Mouse (Mus musculus): ENCODE results near the gene Samsn1.
A peak's percentile ranks its signal among the peaks of the same experiment; 100 is the strongest.

The Samsn1 gene

DNA sequence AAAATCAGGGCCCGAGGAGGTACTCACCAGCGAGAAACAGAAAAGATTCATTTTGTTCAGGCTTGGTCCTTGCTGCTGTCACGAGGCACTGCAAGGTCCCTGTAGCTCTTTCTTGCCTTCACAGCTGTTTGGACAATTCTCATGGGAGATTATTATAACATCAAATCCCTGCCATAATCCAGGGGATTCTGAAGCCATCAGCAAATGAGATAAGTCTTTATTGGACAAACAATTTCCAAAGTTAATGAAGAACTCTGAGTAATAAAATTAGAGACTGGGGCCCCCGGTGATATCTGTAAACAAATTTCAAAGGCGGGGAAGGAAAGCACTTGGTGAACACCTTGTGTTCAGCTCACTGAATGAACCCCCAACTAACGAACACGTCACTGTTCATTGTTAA lies at the start of gene Samsn1:
TSS of gene Samsn1 (minus strand) at position 101 of the 400 bp plus-strand sequence.
- no peak for DNase-seq (ENCODE audit: low spot score in 2 of 2)

DNA sequence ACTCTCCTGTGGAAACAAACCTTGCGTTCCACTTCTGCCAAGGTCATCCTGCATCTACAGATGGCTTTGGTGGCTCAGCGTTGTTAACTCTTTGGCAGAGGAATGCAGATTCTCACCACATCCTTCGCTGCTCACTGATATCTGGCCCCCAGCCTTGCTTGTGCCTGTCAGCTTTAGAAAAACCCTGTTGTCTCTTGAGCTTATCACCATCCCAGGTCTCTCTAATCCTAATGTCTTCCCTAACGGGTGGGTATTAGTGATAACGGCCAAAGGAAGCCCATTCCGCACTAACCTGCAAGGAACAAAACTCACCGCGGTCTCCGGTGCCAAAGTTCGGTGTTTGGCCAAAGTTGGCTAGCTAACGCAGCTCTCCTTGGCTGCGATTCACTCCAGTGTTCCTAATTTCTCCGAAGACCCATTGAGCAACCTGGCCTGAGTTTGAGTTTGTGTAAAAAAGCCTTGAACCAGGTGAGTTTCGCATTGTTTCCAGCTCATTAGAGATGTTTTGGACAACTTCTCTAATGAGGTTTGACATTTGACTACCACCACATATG lies 44.1 kb upstream of the Samsn1 start:
- DNase-seq (ENCODE audit: low spot score in 2 of 2): no peak

DNA sequence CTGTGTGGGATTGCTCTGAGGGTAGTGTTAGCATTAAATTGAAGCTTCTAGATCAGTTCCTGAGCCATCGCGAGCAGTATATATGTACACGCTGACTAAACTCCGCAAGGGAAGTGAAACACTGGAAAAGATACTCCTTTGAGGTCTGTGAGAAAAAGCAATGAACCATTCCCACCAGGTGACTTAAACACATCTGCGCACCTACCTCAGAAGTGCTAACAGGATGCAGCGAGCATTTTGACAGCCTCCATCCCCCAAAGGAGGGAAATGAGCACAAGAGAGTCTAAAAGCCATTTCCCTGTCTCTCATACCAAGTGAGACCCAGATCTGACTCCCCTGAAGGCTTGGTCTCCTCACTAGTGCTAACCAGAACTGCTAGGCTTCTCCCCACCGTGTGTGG lies 32.9 kb upstream of the Samsn1 start:
- DNase-seq (ENCODE audit: low spot score in 2 of 2): no peak

DNA sequence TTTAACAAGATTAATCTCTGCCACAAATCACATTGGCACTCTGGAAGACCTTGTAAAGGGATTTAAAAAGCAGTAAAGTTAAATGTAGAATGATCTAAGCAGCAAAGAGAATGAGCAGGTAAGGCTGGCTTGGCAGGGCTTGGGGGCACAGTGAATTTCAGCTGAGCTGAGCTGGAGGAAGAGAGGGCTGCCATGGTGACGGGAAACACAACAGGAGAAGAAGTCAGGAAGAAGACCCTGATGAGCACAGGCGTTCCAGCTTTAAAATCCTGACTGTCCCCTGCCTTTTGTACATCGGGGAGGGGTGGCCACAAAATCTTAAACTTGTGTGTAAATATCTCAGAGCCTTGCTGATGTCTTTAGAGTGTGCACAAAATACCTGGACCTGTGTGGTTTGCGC lies 32.0 kb upstream of the Samsn1 start:
- no peak for DNase-seq (ENCODE audit: low spot score in 2 of 2)

DNA sequence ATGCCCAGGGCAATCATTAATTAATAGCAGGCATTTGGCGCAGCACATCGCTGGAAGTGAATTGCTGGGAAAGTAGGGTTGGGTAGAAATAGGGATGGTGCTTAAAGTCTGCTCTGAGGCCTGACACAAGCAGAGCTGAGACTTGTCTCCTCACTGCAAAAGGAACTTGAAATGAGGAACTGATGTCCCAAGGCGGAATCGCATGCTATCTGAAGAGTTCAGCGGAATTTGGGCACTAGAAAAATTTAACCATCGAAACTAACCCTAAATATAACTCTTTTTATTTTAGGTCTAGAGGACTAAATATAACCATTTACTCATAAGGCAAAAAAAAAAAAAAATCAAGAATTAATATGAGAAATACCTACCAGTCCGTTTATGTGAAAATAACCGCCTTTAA lies 31.5 kb upstream of the Samsn1 start:
- DNase-seq (ENCODE audit: low spot score in 2 of 2): peak in 1 of 2 experiments; percentile 22

DNA sequence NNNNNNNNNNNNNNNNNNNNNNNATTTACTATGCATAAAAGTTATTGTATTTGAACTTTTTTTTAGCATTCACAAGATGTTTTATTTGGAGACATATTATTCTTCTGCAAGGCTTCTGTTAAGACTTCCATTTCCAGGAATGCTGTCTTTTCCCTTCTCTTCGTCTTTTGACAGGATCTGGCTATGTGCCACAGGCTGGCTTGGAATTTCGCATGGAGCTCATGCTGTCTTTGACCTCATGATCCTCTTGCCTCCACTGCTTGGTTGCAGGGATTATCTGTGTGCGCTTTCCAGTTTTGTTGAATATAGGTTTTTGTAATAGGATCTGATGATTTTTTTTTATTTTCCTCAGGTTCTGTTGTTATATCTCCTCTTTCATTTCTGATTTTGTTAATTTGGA lies 25.0 kb upstream of the Samsn1 start:
- DNase-seq (ENCODE audit: low spot score in 2 of 2): no peak

DNA sequence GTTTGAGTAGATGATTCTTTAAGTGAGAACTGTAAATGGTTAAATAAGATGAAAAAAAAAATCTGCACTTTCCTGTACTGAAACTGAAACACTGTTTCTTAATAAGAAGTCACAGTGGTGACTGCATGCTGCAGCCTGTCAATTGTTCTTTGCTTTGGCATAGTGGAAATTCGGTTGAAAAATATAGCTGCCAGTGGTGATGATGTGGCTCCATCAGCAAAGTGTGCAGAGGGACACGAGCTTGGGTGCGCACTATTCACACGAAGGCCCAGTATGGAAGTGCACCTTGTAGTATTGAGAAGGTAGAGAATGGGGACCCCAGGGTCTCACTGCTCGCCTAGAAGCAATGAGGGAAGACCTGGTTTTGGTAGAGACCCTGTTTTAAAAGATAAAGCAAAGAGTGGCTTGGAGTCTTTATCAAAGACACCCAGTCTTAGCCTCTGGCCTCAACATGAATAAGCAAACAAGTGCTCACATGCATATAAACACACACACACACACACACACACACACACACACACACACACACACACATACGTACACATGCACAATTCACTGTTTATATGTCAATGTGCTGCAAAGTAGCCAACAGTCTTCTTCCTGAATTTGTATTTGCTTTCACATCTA lies 18.4 kb upstream of the Samsn1 start:
- DNase-seq (ENCODE audit: low spot score in 2 of 2): no peak

DNA sequence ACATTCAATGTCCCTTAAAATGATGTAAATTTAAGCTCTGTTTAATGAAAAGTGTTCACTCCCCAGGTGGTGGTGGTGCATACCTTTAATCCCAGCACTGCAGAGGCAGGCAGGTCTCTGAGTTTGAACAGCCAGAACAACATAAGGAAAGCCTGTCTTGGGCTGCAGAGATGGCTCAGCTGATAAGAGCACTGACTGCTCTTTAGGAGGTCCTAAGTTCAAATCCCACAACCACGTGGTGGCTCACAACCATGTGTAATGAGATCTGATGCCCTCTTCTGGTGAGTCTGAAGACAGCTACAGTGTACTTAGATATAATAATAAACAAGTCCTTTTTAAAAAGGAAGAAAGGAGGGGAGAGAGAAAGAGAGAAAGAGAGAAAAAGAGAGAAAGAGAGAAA lies 2.9 kb downstream of the Samsn1 start:
- DNase-seq (ENCODE audit: low spot score in 2 of 2): no peak

DNA sequence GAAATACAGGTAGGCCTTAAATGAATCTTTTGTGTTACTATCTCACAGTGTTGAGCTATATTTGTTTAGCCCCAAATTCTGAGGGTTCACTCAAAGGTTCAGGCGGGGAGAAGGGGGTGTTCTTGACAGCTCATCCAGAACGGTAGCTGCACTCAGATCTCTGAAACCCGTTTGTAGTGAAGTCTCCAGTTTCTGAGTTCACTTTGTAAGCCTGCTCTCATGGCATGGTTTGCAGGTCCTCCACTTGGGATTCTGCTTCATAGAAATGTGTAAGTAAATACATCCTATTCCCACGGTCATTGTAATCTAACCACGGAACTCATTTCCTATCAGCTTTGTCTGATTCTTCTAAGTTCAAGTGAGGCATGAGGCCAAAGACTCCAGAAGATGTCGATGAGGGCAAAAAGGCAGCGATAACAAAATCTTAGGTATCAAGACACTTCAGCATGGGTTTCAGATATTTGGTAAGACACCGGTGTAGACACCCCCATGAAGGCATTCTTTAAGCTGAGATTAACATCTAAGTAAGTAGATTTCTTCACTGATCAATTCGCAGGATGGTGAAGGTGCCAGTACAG lies 18.2 kb downstream of the Samsn1 start:
- no peak for DNase-seq (ENCODE audit: low spot score in 2 of 2)

DNA sequence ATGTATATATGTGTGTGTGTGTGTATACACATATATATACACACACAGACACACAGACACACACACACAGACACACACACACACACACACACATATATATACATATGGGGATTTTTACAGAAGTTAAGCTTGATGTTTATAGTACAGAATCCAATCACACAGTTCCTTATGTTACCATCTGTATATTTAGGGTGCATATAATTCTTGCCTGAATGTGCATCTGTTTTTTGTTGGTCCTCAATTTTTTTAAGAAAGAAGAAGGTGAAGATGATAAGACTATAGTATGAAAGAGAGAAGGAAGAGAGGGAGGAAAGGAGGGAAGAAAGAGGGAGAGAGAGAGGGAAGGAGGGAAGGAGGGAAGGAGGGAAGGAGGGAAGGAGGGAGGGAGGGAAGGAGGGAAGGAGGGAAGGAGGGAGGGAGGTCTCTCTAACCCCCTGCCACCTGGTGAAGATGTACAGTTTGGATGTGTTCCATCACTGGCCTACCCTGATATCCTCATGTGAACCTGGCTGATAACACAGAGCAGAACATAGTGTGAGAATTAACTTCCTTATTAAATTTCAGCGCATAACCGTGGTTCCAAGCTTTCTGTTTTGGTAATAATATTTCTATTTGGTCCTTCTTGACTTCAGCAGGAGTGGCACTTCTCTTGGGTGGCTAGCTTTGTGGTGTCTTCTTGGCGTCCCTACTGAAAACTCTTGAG lies 19.1 kb downstream of the Samsn1 start:
- no peak for DNase-seq (ENCODE audit: low spot score in 2 of 2)

DNA sequence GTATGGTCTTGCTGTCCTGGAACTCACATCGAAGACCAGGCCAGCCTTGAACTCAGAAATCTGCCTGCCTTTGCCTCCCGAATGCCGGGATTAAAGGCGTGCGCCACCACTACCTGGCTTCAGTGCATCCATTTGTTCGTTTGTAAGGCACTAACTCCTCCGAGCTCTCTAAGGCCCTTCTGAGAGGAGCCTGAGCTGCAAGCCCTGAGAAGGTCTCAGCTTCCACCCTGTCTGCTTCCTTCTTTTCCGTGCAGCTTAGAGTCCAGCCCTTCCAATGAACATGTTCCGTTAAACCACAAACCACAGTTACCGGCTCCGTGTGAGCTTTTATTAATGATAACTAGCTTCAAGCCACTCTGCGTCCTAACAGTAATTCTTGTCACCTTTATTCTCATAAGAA lies 19.8 kb downstream of the Samsn1 start:
- DNase-seq (ENCODE audit: low spot score in 2 of 2): peak; percentile 27 to 64

DNA sequence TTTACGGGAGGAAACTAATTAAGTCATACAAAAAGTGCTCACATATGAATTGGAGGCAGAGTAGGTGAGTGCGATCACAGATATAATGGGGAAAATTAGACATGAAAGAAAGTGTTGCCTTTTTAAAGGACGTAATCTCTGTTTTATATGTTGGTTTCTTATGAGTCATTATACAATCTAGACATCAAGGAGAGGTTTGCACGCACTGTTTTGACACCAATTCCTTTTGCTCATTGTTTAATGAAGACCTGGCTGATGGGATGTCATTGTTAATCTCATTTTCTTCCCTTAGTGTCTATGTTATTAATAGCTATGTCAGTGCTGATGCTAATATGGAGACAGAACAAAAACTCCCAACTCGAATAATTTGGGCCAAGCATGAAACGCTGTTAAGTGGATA lies 20.3 kb downstream of the Samsn1 start:
- DNase-seq (ENCODE audit: low spot score in 2 of 2): no peak

DNA sequence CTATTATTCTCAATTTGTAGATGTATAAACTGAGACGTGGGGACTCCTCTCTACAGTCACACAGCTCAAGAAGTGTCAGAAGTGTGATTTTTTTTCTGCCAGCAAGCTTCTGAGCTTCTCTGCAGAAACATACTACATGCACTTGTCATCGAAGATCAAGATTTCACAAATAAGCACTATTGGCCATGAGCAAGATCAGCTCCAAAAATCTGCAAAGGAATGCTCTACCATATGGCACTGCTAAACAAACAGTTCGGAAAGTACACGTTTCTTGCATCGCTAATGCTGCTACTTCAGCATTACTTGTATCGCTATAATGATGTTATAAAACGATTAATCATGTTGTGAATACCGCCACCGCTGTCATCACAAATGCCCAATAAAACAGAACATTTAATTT lies 22.0 kb downstream of the Samsn1 start:
- DNase-seq (ENCODE audit: low spot score in 2 of 2): no peak

DNA sequence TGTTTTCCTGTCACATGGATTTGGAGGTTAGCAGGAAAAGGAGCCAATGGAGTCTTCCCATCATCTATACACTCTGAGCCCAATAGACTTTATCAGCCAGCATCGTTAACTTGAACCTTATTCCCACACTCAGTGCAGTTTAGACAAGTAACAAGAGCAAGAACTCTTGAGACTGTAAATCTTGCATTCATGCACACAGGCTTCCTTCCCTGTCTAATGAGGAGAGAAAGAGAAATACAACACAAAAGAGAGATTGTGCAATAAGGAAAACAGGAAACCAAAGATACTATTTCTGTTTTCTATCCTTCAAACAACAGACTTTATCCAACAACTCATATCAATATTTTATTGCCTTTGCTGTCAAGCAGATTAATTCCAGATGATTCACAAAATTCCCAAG lies 31.9 kb downstream of the Samsn1 start:
- no peak for DNase-seq (ENCODE audit: low spot score in 2 of 2)

DNA sequence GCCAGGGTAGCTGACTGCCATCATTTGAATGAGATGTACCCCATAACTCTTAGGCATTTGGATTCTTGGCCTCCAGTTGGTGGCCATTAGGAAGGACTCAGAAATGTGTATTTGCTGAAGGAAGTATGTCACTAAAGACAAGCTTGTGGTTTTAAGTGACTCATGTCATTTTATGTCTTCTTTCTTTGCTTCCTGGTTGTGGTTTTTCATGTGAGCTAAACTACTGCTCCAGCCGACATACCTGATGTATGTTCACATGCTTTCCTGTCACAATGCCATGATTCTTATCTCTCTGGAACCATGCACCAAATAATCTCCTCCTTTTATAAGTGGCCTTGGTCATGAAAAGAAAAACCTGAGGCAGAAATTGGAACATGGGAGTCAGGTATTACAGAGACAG lies 38.2 kb downstream of the Samsn1 start:
- DNase-seq (ENCODE audit: low spot score in 2 of 2): no peak

DNA sequence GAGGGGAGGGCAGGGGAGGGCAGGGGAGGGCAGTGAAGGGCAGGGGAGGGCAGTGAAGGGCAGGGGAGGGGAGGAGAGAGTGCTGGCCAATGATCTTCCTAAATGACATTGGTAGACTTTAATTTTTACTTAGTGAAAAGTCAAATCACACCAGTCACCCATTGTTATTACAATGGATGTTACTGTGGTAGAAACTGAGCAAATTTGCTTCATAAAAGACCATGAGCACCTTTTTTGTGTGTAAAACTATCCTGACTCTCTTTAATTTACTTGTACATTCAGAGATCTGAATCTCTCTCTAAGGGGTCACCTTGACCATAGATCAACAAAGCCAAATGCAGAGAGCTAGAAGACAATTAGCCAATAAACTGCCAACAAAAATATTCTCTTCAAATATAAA lies 42.7 kb downstream of the Samsn1 start:
- no peak for DNase-seq (ENCODE audit: low spot score in 2 of 2)

DNA sequence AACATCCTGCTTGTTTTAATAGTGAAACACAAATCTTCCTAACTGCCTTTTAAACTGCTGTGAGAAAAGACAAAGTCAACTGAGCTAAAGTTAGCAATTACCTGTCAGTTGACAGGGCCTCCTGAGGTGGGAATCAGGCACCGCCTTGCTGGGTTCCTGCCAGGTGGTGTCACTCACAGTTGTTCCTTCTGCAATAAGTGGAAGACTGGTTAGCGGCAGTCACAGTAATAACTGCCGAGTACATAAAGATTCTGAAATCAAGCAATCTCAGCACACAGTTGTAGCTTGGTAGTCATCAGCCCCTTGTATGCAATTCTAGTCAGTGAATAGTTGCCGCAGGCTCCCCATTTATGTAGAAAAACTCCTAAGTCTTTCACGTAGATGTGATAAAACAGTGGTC lies 44.3 kb downstream of the Samsn1 start:
- no peak for DNase-seq (ENCODE audit: low spot score in 2 of 2)

DNA sequence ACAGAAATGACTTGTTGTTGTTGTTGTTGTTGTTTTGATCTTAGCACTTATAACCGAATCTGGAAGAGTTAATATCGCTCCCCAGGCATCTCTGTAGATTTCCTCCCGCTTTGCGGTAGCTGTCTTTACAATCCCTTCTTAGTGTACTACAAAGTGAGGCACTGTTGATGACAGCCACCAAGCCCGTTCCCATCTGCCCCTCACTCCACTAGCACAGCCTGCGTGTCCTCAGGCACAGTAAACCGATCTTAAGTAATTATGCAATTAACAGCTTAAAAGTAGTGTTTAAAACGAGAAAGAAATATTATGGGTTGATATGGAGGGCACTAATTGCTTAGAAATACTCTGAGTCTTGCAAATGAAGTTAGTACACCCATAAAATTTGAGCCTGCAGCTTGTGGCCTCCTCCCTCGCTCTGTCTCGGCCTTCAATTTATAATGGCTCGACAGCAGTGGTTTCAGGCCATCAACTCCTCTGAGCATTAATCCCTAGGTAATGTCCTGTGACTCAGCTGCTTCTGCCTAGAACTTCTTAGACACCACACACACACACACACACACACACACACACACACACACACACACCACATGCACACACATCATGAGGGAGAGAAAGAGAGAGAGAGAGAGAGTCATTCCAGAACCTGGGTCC lies 46.3 kb downstream of the Samsn1 start:
- DNase-seq (ENCODE audit: low spot score in 2 of 2): no peak

DNA sequence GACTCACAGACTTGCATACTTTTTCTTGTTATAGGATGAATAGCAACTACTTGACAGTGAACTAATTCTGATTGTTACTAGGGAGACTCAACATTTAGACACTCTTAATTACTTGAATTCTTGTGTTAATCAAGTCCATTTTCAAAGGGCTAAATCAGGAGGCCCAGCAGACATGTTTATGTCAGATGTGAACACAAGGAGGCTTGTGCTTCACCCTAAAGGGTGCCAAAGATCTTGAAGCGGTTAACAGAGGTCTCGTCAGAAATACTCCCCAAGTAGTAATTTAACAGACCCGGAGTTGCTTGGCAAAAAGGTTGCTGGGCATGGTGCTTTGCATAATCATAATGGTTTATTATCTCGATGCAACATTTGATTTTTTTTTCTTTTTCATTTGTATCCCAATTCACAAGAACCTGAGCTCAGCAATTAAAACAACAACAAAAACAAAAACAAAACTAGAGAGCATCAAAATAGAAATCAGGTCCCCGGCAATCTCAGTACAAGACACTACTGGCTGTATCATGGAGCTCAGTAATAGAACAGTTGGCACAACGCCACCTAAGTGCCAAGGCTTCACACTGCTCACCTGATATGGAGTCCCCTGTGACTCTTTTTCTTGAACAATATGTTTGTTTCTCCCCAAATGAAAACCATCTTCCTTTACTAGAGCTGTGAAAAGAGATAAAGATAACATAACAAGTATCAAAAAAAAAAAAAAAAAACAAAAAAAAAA lies 51.6 kb downstream of the Samsn1 start:
- no peak for DNase-seq (ENCODE audit: low spot score in 2 of 2)

DNA sequence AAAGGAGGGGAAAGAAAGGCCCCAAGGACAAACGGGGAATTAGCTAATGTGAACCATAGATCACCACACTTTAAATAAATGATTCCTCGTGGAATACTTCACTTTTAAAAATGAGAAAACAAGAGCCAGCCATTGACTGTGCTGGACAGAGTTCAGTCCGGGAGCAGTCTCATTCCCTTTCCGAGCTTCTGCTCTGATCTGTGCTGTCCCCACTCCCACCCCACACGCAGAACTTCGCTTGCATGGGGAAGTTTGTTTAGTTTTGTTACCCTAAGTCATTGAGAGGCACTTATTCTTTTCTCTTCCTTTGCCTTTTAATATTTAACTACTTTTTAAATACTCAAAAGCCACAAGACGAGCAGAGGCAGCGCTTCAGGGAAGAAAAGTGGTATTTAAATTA lies 60.1 kb downstream of the Samsn1 start:
- DNase-seq (ENCODE audit: low spot score in 2 of 2): no peak

DNA sequence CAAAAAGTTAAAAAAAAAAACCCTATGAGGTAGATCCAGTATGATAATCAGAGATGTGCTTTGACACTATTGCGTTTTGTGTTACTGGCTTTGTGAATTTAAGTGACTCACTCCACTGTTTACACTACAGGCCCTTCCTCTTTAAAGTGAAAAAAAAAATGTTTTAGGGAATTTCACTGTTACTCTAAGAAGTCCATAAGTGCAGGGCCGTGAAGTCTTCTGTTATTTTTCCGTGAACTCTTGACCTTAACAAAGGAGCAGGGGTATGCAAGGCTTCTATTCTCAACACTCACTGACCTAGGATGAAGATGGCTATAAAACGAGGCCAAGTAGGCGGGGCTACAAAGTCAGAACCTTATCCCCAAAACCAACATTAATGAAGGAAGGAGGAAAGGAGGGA lies 60.6 kb downstream of the Samsn1 start:
- DNase-seq (ENCODE audit: low spot score in 2 of 2): no peak

DNA sequence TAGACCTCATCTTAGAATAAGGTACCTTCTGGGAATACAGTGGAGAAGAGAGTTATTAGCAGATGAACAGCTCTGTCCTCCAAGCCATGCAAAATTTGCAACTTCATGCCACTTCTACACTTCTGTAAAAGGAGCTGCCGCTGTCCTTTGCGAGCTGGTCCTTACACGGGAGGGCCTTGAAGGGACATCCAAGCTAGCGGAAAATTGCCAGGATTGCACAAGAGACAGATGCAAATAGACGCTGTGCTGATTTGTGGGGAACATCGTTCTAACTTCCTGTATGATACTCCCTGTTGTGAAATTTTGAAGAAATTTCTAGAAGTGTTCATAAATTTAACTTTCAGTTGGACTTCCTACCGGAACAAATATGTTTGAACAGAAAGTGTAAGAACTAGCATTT lies 61.0 kb downstream of the Samsn1 start:
- DNase-seq (ENCODE audit: low spot score in 2 of 2): peak in 1 of 2 experiments; percentile 27

Measured in spleen, postnatal 4 days (tissue).